Mouse (Mus musculus): ENCODE data around the gene 5330417C22Rik.

GRCm38 (mm10) chr3:108467760-108468159 lies 68.6 kb downstream of the 5330417C22Rik start:
- TF ChIP-seq GATA1 (IDR thresholded peaks at IDR 0.05; ENCODE audit: low read length) (no peak), TAL1 (IDR thresholded peaks at IDR 0.05; ENCODE audit: low read length) (no peak)

Measured in erythroblast, embryonic 14.5 days (primary cell).